Mouse (Mus musculus): ENCODE results near the gene Spg21. TPM values are rescaled to one million over a fixed set of nuclear protein-coding genes. Genes with fewer than 3 reads are reported as not detected.
A peak's percentile ranks its signal among the peaks of the same experiment; 100 is the strongest.

The Spg21 gene
- polyA plus RNA-seq, 1 experiment from 2014 or later, result 79.6 TPM

DNA sequence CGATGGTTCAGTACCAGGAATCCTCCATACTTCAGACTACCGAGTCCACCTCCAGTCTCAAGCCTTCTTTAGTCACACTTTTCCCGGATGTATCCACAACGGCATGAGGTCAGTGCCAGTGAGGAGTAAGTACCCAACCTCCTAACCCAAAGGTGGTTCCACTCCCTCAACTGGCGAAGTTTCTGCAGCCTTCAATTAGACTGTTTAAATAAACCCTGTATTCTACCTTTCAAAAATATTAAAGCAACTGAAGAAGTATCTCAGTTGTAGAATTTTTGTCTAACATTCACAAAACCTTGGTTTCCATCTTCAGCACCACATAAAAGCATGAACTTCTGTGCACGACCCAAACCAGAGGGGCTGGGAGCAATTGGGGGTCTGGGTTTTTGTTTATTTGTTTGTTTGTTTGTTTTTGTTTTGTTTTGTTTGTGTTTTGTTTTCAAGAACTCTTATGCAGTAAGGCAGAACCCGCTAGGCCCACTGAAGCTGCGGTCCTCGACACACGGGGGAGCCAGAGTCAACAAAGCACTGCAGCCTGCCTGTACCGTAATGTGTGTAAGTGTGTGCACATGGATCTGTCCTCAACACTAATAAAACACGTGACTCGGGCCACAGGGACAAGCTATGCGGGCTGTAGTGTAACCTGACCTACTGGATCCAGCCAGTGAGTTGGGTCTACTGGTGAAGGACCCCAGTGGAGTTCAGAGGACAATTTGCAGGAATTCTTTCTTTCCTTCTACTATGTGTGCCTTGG is 63.0 kb downstream of the Spg21 start:
- peaks cover 14% of the 10 kb centered on the region; the same call in 1 of the 2 replicates for H3K4me1 ChIP-seq
- H3K9ac ChIP-seq, result no peak overlapping the region
- H3K4me3 ChIP-seq (replicated peaks), result no peak overlapping the region
- no peak overlapping the region for H3K4me2 ChIP-seq
- 24% methylated on average over 14 of the region's 14 CpGs for WGBS
- no peaks in the 10 kb centered on the region for H3K27me3 ChIP-seq (replicated peaks)
- no peak overlapping the region for H3K27ac ChIP-seq
- peak; percentile 82 for ATAC-seq (ENCODE audit: insufficient read depth, low FRiP score, low read depth)
- H3K9me3 ChIP-seq, result no peaks in the 10 kb centered on the region
- no peaks in the 10 kb centered on the region for H3K36me3 ChIP-seq

DNA sequence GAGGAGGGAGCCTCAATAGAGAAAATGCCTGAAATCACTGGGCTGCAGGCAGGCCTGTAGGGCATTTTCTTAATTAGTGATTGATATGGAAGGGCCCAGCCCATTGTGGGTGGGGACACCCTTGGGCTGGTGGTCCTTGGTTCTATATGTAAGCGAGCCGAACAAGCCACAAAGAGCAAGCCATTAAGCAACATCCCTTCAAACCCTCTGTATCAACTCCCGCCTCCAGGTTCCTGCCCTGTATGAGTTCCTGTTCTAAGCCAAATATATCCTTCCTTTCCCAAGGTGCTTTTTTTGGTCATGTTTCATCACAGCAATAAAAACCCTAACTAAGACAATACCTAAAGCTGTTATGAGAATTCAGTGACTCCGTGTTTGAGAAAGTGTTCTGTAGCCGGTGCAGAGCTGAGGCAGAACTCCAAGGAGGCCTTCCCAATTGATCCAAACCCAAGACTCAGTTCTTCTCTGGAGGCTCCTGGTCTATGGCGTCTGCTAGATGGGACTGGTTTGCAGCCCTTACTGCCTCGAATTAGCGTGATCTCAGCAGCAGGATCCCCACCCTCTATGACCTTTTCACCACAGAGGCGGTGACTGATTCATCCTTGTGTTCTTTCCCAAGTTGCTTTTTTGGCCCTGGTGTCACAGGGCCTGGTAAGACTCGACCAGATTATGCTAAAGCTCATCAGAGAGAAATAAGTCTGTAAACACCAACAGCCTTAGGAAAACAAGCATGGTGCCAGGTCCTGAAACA is 64.9 kb downstream of the Spg21 start:
- H3K4me3 ChIP-seq (replicated peaks), result no peak overlapping the region

DNA sequence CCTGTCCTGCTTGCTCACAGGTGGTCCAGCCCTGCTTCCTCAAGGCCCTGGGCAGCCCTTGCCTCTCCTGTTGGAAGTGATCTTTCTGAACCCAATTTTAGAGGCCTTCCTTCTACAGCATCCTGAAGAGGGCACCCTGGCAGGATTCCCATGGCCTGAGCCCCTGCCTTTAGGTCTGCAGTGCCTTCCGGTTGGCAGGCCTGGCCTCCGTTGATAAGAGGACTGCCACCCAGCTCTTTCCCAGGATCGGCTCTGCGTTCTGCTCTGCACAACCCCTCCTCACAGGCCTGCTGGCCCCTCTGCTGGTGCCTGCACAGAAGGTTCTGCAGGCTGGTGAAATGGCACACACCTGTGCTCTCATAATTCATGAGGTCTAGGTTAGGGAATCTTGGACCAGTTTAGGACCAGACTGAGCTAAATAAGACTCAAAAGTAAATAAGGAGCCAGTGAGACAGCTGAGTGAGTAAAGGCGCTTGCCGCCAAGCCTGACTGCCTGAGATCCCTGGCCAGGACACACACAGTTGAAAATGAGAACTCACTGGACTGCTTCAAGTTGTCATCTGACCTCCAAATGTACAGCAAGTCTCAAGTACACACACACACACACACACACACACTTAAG is 67.8 kb downstream of the Spg21 start:
- WGBS, result 64% methylated on average over 6 of the region's 6 CpGs
- no peak overlapping the region for H3K9ac ChIP-seq
- ATAC-seq (ENCODE audit: insufficient read depth, low FRiP score, low read depth), result peak; percentile 71; the same call in 1 of the 2 replicates

More for the DNA sequence above, 64.9 kb downstream of the Spg21 start:
- ATAC-seq (ENCODE audit: insufficient read depth, low FRiP score, low read depth), result no peak
- Histone ChIP-seq H3K27me3 (replicated peaks) (no peaks in the 10 kb centered on the region), H3K4me1 (peaks cover 9% of the 10 kb centered on the region; the same call in 1 of the 2 replicates), H3K4me2 (no peak overlapping the region), H3K36me3 (no peaks in the 10 kb centered on the region), H3K27ac (no peak overlapping the region), H3K9ac (no peak overlapping the region), H3K9me3 (no peaks in the 10 kb centered on the region)
- 79% methylated on average over 10 of the region's 10 CpGs for WGBS

DNA sequence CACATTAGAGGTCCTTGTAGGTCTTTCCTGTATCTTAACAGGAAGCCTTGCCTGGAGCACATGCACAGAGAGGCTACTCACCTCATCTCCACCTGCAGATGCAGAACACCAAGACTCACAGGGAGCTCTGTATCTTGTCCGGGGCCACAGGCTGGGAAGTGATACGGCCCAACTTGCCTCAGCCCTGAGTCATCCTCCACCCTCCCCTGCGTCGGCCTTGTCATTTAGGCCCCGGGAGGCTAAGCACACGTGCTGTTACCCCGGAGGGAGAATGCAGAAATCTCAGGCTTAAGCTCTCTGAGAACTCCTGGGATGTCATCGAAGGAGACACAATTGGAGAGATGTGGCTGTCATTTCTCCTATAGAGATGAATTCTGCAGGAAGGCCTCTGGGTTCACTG is 68.9 kb downstream of the Spg21 start:
- ATAC-seq (ENCODE audit: insufficient read depth, low FRiP score, low read depth), result peak; percentile 68; the same call in 1 of the 2 replicates
- WGBS, result 63% methylated on average over 8 of the region's 8 CpGs
- H3K27me3 ChIP-seq (replicated peaks), result no peaks in the 10 kb centered on the region
- no peaks in the 10 kb centered on the region for H3K9me3 ChIP-seq
- no peaks in the 10 kb centered on the region for H3K36me3 ChIP-seq
- no peak overlapping the region for H3K9ac ChIP-seq
- H3K27ac ChIP-seq, result no peak overlapping the region
- no peak overlapping the region for H3K4me3 ChIP-seq (replicated peaks)
- H3K4me1 ChIP-seq, result 0 out of 2 replicates have a peak, but pooled peaks cover 4% of the 10 kb centered on the region
- no peak overlapping the region for H3K4me2 ChIP-seq

More for the DNA sequence above, 67.8 kb downstream of the Spg21 start:
- Histone ChIP-seq H3K4me3 (replicated peaks) (no peak overlapping the region), H3K9me3 (no peaks in the 10 kb centered on the region), H3K4me1 (0 out of 2 replicates have a peak, but pooled peaks cover 7% of the 10 kb centered on the region), H3K36me3 (no peaks in the 10 kb centered on the region), H3K27me3 (replicated peaks) (no peaks in the 10 kb centered on the region), H3K4me2 (no peak overlapping the region), H3K27ac (no peak overlapping the region)

DNA sequence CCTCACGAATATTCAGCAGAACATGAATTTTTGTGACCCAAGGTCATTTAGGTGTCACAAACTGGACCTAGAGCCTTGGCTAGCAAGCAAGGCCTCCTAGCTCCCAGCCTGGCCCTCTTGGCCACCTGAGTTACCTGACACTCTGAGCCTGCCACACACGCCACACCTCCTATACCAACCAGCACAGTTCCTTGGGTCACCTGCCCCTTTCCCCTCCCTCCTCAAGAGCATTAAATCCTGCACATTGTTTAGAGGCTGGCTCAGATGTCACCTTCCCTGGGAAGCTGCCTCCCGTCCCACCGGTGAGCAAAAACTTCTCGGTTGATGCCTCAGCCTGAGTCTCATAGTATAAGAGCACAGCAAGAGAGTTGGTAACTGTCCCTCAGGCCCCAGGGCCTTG is 70.5 kb downstream of the Spg21 start:
- H3K4me2 ChIP-seq, result no peak overlapping the region
- H3K36me3 ChIP-seq, result no peaks in the 10 kb centered on the region
- H3K9me3 ChIP-seq, result no peaks in the 10 kb centered on the region
- no peak for ATAC-seq (ENCODE audit: insufficient read depth, low FRiP score, low read depth)
- H3K4me3 ChIP-seq (replicated peaks), result no peak overlapping the region
- 72% methylated on average over 5 of the region's 5 CpGs for WGBS
- H3K4me1 ChIP-seq, result 0 out of 2 replicates have a peak, but pooled peaks cover 4% of the 10 kb centered on the region
- no peak overlapping the region for H3K27ac ChIP-seq
- H3K27me3 ChIP-seq (replicated peaks), result no peaks in the 10 kb centered on the region
- H3K9ac ChIP-seq, result no peak overlapping the region

DNA sequence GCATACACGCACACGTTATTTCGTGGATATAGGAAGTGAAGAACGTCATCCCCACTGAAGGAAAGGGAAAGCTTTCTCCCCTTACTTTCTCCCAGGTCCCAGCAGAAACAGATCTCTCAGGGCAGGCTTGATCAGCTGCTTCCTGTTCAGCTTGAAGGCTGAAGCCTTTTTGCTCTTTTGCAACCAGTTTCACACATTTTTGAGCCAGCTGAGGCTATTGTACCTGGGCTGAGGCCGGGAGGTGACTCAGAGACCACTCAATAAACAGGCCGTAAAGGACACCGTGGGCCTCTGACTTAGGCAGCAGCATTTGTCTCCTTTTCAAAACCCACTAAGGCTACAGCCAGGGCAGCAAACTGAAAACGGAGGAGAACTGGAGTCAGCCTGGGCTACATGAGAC is 72.2 kb downstream of the Spg21 start:
- Histone ChIP-seq H3K9me3 (no peaks in the 10 kb centered on the region), H3K36me3 (no peaks in the 10 kb centered on the region), H3K4me1 (0 out of 2 replicates have a peak, but pooled peaks cover 4% of the 10 kb centered on the region), H3K27ac (no peak overlapping the region; the same call in 1 of the 2 replicates), H3K4me3 (replicated peaks) (no peak overlapping the region), H3K9ac (no peak overlapping the region), H3K27me3 (replicated peaks) (no peaks in the 10 kb centered on the region), H3K4me2 (no peak overlapping the region)
- no peak for ATAC-seq (ENCODE audit: insufficient read depth, low FRiP score, low read depth)
- 66% methylated on average over 8 of the region's 8 CpGs for WGBS

DNA sequence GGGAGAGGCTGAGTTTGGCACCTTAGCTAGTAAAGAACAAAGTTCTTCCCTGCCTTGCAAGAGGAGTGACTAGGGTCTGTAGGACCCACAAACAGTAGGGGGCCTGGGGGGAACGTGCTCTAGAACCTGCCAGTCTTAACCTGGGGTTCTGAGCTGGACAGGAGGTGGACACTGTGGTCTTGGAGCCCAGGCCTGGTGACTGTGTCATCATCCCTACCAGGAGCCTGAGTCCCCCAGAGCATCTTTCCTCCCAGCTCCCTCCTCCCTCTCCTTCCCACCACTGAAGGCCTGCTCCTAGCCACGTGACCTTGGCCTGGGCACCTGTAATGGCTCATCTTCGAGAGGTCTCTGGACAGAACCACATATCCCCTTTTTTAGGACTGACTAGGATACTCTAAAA is 73.4 kb downstream of the Spg21 start:
- Histone ChIP-seq H3K36me3 (no peaks in the 10 kb centered on the region), H3K9me3 (no peaks in the 10 kb centered on the region), H3K4me1 (no peaks in the 10 kb centered on the region), H3K4me2 (no peak overlapping the region), H3K9ac (no peak overlapping the region), H3K27ac (no peak overlapping the region), H3K4me3 (replicated peaks) (no peak overlapping the region), H3K27me3 (replicated peaks) (no peaks in the 10 kb centered on the region)
- 90% methylated on average over 3 of the region's 3 CpGs for WGBS
- ATAC-seq (ENCODE audit: insufficient read depth, low FRiP score, low read depth), result no peak

GRCm38 (mm10) chr9:65535191-65535722 is 74.5 kb downstream of the Spg21 start:
- Histone ChIP-seq H3K4me3 (replicated peaks) (no peak overlapping the region), H3K27me3 (replicated peaks) (no peaks in the 10 kb centered on the region), H3K9me3 (no peaks in the 10 kb centered on the region), H3K27ac (no peak overlapping the region), H3K4me2 (no peak overlapping the region), H3K9ac (no peak overlapping the region), H3K36me3 (no peaks in the 10 kb centered on the region), H3K4me1 (no peaks in the 10 kb centered on the region)
- ATAC-seq (ENCODE audit: insufficient read depth, low FRiP score, low read depth), result no peak
- 60% methylated on average over 3 of the region's 3 CpGs for WGBS

GRCm38 (mm10) chr9:65535789-65536469 is 75.2 kb downstream of the Spg21 start:
- H3K36me3 ChIP-seq, result no peaks in the 10 kb centered on the region
- no peak for ATAC-seq (ENCODE audit: insufficient read depth, low FRiP score, low read depth)
- H3K27me3 ChIP-seq (replicated peaks), result no peaks in the 10 kb centered on the region
- H3K4me3 ChIP-seq (replicated peaks), result no peak overlapping the region
- H3K4me2 ChIP-seq, result no peak overlapping the region
- H3K9me3 ChIP-seq, result no peaks in the 10 kb centered on the region
- no peaks in the 10 kb centered on the region for H3K4me1 ChIP-seq
- H3K9ac ChIP-seq, result no peak overlapping the region
- WGBS, result 76% methylated on average over 11 of the region's 11 CpGs
- no peak overlapping the region for H3K27ac ChIP-seq

DNA sequence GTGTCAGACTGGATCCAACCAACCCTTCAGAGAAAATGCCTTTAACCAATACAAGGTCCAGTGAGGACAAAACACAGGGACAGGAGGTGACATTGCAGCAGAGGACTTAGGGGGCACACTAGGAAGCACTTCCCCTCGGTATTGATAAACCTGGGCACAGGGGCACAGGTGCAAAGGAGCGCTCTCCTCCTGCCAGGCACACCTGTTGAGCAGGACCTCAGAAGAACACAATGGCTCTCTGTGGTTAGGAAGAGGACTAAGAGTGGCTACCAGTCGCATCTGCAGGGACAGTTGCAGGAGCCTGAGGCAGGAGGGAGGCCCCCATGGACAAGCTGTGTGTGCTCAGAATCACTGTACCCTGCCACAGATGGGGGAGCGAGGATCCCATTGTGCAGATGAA is 75.7 kb downstream of the Spg21 start:
- Histone ChIP-seq H3K36me3 (no peaks in the 10 kb centered on the region), H3K27ac (no peak overlapping the region), H3K9me3 (no peaks in the 10 kb centered on the region), H3K9ac (no peak overlapping the region), H3K27me3 (replicated peaks) (no peaks in the 10 kb centered on the region), H3K4me2 (no peak overlapping the region), H3K4me1 (peaks cover 1% of the 10 kb centered on the region; the same call in 1 of the 2 replicates), H3K4me3 (replicated peaks) (no peak overlapping the region)
- 74% methylated on average over 4 of the region's 4 CpGs for WGBS
- no peak for ATAC-seq (ENCODE audit: insufficient read depth, low FRiP score, low read depth)

All from stomach, embryonic 15.5 days (tissue).